Mouse (Mus musculus): ENCODE measurements around the gene Rasgef1b.
A peak's percentile ranks its signal among the peaks of the same experiment; 100 is the strongest.

DNA sequence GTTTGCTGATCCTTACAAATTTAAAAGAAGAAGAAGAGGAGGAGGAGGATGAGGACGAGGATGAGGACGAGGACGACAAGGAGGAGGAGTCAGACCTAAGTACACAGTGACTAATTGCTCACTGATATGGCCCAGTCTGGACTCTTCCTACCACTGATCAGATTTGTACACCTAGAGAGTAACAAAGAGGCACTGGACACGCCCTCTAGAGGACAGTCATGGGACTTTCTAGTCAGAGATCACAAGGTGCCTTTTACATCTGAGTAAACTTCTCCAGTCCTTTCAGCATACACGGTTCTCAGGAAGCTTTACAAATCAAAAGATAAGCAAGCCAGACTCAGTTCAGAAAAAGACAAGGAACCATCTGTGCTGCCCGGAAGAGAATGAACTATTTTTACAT lies 20.2 kb downstream of the Rasgef1b start:
- TF ChIP-seq POLR2A (IDR thresholded peaks at IDR 0.05; ENCODE audit: low read depth, low read length) (no peak), CTCF (conservative IDR thresholded peaks at IDR 0.05; ENCODE audit: insufficient read depth, insufficient read length, low read depth, low read length) (peak; percentile 36)
